In the genomic region with DNA sequence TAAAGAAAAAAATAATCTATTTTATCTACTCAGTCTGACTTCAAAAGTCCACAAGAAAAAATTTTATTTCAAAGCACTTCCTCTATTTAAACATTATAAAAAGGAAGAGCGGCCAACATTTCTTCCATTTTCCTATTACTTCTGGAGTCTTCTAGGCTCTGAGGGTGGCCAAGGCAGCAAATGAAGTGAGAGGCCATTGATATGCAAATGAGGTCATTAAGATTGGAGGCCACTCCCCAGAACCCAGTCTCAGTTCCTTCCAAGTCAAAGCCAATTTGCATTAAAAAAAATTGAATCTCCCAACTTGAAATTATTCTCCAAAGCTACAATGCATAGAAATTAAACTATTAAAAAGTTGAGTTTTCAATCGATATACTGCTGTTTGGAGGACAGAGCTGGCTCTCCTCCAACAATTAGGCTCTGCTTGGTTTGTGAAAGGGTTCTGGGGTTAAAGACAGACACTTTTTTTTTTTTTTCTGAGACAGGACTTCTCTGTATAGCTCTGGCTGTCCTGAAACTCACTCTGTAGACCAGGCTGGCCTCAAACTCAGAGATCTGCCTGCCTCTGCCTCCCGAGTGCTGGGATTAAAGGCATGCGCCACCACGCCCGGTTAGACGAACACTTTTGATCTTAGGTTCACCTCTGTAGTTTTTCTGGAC, we compare ENCODE assay signal across 21 mouse cellular contexts.
A peak's percentile ranks its signal among the peaks of the same experiment; 100 is the strongest.
DNase-seq lines count a peak whose midpoint lies in the region; ATAC-seq and TF ChIP-seq lines count a peak whose summit lies in the region.
"Had no signal": no experiment of that assay in that cellular context is flagged by ENCODE, and none has a peak within 500 bp of the region (broad histone marks: within the 10 kb centered on the region; RNA-seq: fewer than 3 reads in every experiment).

No protein-coding gene starts in this region.

- no peak overlapping the region for H3K4me2 ChIP-seq in hindbrain, postnatal 0 days (ENCODE audit: low read depth, low read length)
- H3K4me2 ChIP-seq in hindbrain, embryonic 13.5 days: no peak overlapping the region
- no peak overlapping the region for H3K4me2 ChIP-seq in forebrain, embryonic 16.5 days (ENCODE audit: low read length)
- H3K4me2 ChIP-seq: embryonic facial prominence, embryonic 15.5 days; intestine, embryonic 15.5 days had no signal

- no peaks in the 10 kb centered on the region for H3K9me3 ChIP-seq in hindbrain, postnatal 0 days (ENCODE audit: low read length)
- no peaks in the 10 kb centered on the region for H3K9me3 ChIP-seq in hindbrain, embryonic 13.5 days
- no peaks in the 10 kb centered on the region for H3K9me3 ChIP-seq in forebrain, embryonic 16.5 days (ENCODE audit: control insufficient read depth, low read length)
- H3K9me3 ChIP-seq: embryonic facial prominence, embryonic 15.5 days; heart, embryonic 10.5 days; intestine, embryonic 15.5 days had no signal

- H3K4me1 ChIP-seq in hindbrain, postnatal 0 days (ENCODE audit: insufficient read depth, low read length): no peaks in the 10 kb centered on the region
- peaks cover 5% of the 10 kb centered on the region; the same call in 1 of the 2 replicates for H3K4me1 ChIP-seq in hindbrain, embryonic 13.5 days (replicated peaks)
- peaks cover 5% of the 10 kb centered on the region; the same call in 1 of the 2 replicates for H3K4me1 ChIP-seq in forebrain, embryonic 16.5 days (replicated peaks; ENCODE audit: control insufficient read depth, insufficient read depth, low read length)
- H3K4me1 ChIP-seq: embryonic facial prominence, embryonic 15.5 days; heart, embryonic 10.5 days; intestine, embryonic 15.5 days had no signal

- 80% methylated on average over 7 of the region's 7 CpGs for WGBS in hindbrain, postnatal 0 days
- WGBS in hindbrain, embryonic 13.5 days: 84% methylated on average over 7 of the region's 7 CpGs
- WGBS in forebrain, embryonic 16.5 days: 63% methylated on average over 7 of the region's 7 CpGs

- ATAC-seq in hindbrain, postnatal 0 days: no peak
- ATAC-seq in hindbrain, embryonic 13.5 days (ENCODE audit: low FRiP score): no peak
- ATAC-seq in forebrain, embryonic 16.5 days: peak; percentile 82
- ATAC-seq: activated CD4-positive, CD25-positive, alpha-beta regulatory T cell, adult 4 months; intestine, embryonic 15.5 days; Patski had no signal

- no peak overlapping the region for H3K9ac ChIP-seq in hindbrain, postnatal 0 days (replicated peaks; ENCODE audit: low read length)
- H3K9ac ChIP-seq in hindbrain, embryonic 13.5 days: no peak overlapping the region
- H3K9ac ChIP-seq in forebrain, embryonic 16.5 days (replicated peaks; ENCODE audit: low read depth, low read length): no peak overlapping the region
- H3K9ac ChIP-seq: embryonic facial prominence, embryonic 15.5 days; intestine, embryonic 15.5 days had no signal

- no peak overlapping the region for H3K4me3 ChIP-seq in hindbrain, postnatal 0 days (ENCODE audit: low read length)
- H3K4me3 ChIP-seq in hindbrain, embryonic 13.5 days: no peak overlapping the region
- no peak overlapping the region for H3K4me3 ChIP-seq in forebrain, embryonic 16.5 days (replicated peaks; ENCODE audit: low read length)
- H3K4me3 ChIP-seq: embryonic facial prominence, embryonic 15.5 days; heart, embryonic 10.5 days; intestine, embryonic 15.5 days had no signal

- H3K36me3 ChIP-seq in hindbrain, postnatal 0 days (ENCODE audit: insufficient read depth, low read length): no peaks in the 10 kb centered on the region
- no peaks in the 10 kb centered on the region for H3K36me3 ChIP-seq in hindbrain, embryonic 13.5 days
- no peaks in the 10 kb centered on the region for H3K36me3 ChIP-seq in forebrain, embryonic 16.5 days (ENCODE audit: control insufficient read depth, insufficient read depth)
- H3K36me3 ChIP-seq: embryonic facial prominence, embryonic 15.5 days; heart, embryonic 10.5 days; intestine, embryonic 15.5 days had no signal

- no peak overlapping the region for H3K27ac ChIP-seq in hindbrain, postnatal 0 days
- H3K27ac ChIP-seq in hindbrain, embryonic 13.5 days: no peak overlapping the region
- no peak overlapping the region for H3K27ac ChIP-seq in forebrain, embryonic 16.5 days (ENCODE audit: low read length)
- H3K27ac ChIP-seq: embryonic facial prominence, embryonic 15.5 days; heart, embryonic 10.5 days; intestine, embryonic 15.5 days had no signal

- H3K27me3 ChIP-seq in hindbrain, postnatal 0 days (ENCODE audit: insufficient read depth, low read length): no peaks in the 10 kb centered on the region
- H3K27me3 ChIP-seq in hindbrain, embryonic 13.5 days: no peaks in the 10 kb centered on the region
- no peaks in the 10 kb centered on the region for H3K27me3 ChIP-seq in forebrain, embryonic 16.5 days (replicated peaks; ENCODE audit: control insufficient read depth, insufficient read depth, low read length)
- H3K27me3 ChIP-seq: embryonic facial prominence, embryonic 15.5 days; intestine, embryonic 15.5 days had no signal

- peak; percentile 10 for DNase-seq in embryo, embryonic 11 days
- DNase-seq in embryo, embryonic 10 days (ENCODE audit: low spot score): no peak
- peak; percentile 42 for DNase-seq in hindbrain, postnatal 0 days (ENCODE audit: low spot score)
- peak; percentile 74 for DNase-seq in R1 (ENCODE audit: low read depth, low spot score)
- DNase-seq in left cerebral cortex, adult 11 months (ENCODE audit: low spot score): no peak
- no peak for DNase-seq in thymus, postnatal 10 days (ENCODE audit: low spot score in 2 of 2)
- DNase-seq: adrenal gland, postnatal 10 days; cerebellum, postnatal 25 days; gastrocnemius, postnatal 10 days; heart, postnatal 4 days; kidney, adult 8-10 months; kidney, postnatal 10 days; lung, postnatal 4 days; thymus, adult 2 months had no signal

- no peak for TF ChIP-seq CTCF in hindbrain, postnatal 0 days (IDR thresholded peaks at IDR 0.05; ENCODE audit: low read depth)

Comparison
In these comparisons a context has a peak if more than half of its experiments do, and no peak if none do; other contexts are left out.
1. DNase-seq: peak in embryo, embryonic 11 days (single experiment), hindbrain, postnatal 0 days (single experiment) and R1 (single experiment); none in embryo, embryonic 10 days (single experiment), left cerebral cortex, adult 11 months (single experiment) and thymus, postnatal 10 days (0 of 2).